Comparison of ENCODE assay signal across 16 mouse cellular contexts in genomic region chr17:8798531-8799295, GRCm38 (mm10).
DNase-seq lines count a peak whose midpoint lies in the region; ATAC-seq and TF ChIP-seq lines count a peak whose summit lies in the region.
"Had no signal": no experiment of that assay in that cellular context is flagged by ENCODE, and none has a peak within 500 bp of the region (broad histone marks: within the 10 kb centered on the region; RNA-seq: fewer than 3 reads in every experiment).

No protein-coding gene starts in this region.

- no peak overlapping the region for H3K9ac ChIP-seq in heart, embryonic 11.5 days (ENCODE audit: low read depth, low read length)
- no peak overlapping the region for H3K9ac ChIP-seq in kidney, postnatal 0 days (ENCODE audit: low read depth, low read length)
- H3K9ac ChIP-seq: embryonic facial prominence, embryonic 15.5 days; liver, embryonic 12.5 days had no signal

- peaks cover 62% of the 10 kb centered on the region for H3K27me3 ChIP-seq in heart, embryonic 11.5 days (ENCODE audit: control insufficient read depth, insufficient read depth, low read length)
- peaks cover 77% of the 10 kb centered on the region for H3K27me3 ChIP-seq in heart, embryonic 10.5 days (ENCODE audit: insufficient read depth, poor library complexity, severe bottlenecking)
- H3K27me3 ChIP-seq in kidney, postnatal 0 days (ENCODE audit: insufficient read depth, low read length), result peaks cover 42% of the 10 kb centered on the region
- H3K27me3 ChIP-seq in embryonic facial prominence, embryonic 10.5 days (replicated peaks; ENCODE audit: low read depth, poor library complexity, severe bottlenecking), result peaks cover 85% of the 10 kb centered on the region

- DNase-seq in heart, embryonic 10.5 days (ENCODE audit: low spot score), result no peak
- peak; percentile 47 for DNase-seq in kidney, postnatal 0 days (ENCODE audit: low spot score)
- no peak for DNase-seq in kidney, postnatal 25 days
- DNase-seq in Muller cell, postnatal 12 days (ENCODE audit: inconsistent ontology term), result peak; percentile 53
- DNase-seq in embryonic facial prominence, embryonic 10.5 days (ENCODE audit: low spot score), result peak; percentile 40
- DNase-seq in thymus, postnatal 14 days, result no peak
- DNase-seq in layer of hippocampus, postnatal 36 days, result no peak
- DNase-seq: adrenal gland, adult 2 months; gastrocnemius, postnatal 36 days; lung, postnatal 14 days; right cerebral cortex, postnatal 25 days; thymus, adult 18-20 months had no signal

- WGBS in heart, embryonic 11.5 days (ENCODE audit: insufficient replicate concordance), result 4% methylated on average over 12 of the region's 12 CpGs
- WGBS in heart, embryonic 10.5 days, result 4% methylated on average over 12 of the region's 12 CpGs
- 4% methylated on average over 12 of the region's 12 CpGs for WGBS in kidney, postnatal 0 days
- 3% methylated on average over 12 of the region's 12 CpGs for WGBS in embryonic facial prominence, embryonic 10.5 days

- no peaks in the 10 kb centered on the region for H3K9me3 ChIP-seq in heart, embryonic 11.5 days (replicated peaks; ENCODE audit: control insufficient read depth, low read length)
- no peaks in the 10 kb centered on the region for H3K9me3 ChIP-seq in heart, embryonic 10.5 days
- no peaks in the 10 kb centered on the region for H3K9me3 ChIP-seq in kidney, postnatal 0 days (replicated peaks; ENCODE audit: low read length)
- no peaks in the 10 kb centered on the region for H3K9me3 ChIP-seq in embryonic facial prominence, embryonic 10.5 days
- H3K9me3 ChIP-seq: embryonic facial prominence, embryonic 15.5 days; liver, embryonic 12.5 days had no signal

- H3K27ac ChIP-seq in heart, embryonic 11.5 days (ENCODE audit: low read depth, low read length), result no peak overlapping the region
- no peak overlapping the region for H3K27ac ChIP-seq in heart, embryonic 10.5 days
- no peak overlapping the region for H3K27ac ChIP-seq in kidney, postnatal 0 days
- H3K27ac ChIP-seq in embryonic facial prominence, embryonic 10.5 days (replicated peaks), result no peak overlapping the region
- H3K27ac ChIP-seq: embryonic facial prominence, embryonic 15.5 days; liver, embryonic 12.5 days had no signal

- peaks cover 8% of the 10 kb centered on the region for H3K4me1 ChIP-seq in heart, embryonic 11.5 days (ENCODE audit: control insufficient read depth, insufficient read depth, low read length)
- H3K4me1 ChIP-seq in heart, embryonic 10.5 days, result peaks cover 20% of the 10 kb centered on the region
- peaks cover 17% of the 10 kb centered on the region; the same call in 1 of the 2 replicates for H3K4me1 ChIP-seq in kidney, postnatal 0 days (replicated peaks; ENCODE audit: insufficient read depth, low read length)
- H3K4me1 ChIP-seq in embryonic facial prominence, embryonic 10.5 days, result peaks cover 38% of the 10 kb centered on the region

- TF ChIP-seq CTCF in kidney, postnatal 0 days (IDR thresholded peaks at IDR 0.05; ENCODE audit: low read depth), result no peak

- H3K4me3 ChIP-seq in heart, embryonic 11.5 days (ENCODE audit: low read depth, low read length), result no peak overlapping the region
- H3K4me3 ChIP-seq in heart, embryonic 10.5 days, result no peak overlapping the region
- no peak overlapping the region for H3K4me3 ChIP-seq in kidney, postnatal 0 days (replicated peaks; ENCODE audit: low read depth, low read length)
- H3K4me3 ChIP-seq in embryonic facial prominence, embryonic 10.5 days, result no peak overlapping the region
- H3K4me3 ChIP-seq: embryonic facial prominence, embryonic 15.5 days; liver, embryonic 12.5 days had no signal

- no peak for ATAC-seq in heart, embryonic 11.5 days (replicated peaks; ENCODE audit: insufficient number of reproducible peaks, low FRiP score, low TSS enrichment)
- no peak for ATAC-seq in kidney, postnatal 0 days (replicated peaks; ENCODE audit: low FRiP score, low read depth)
- ATAC-seq: forebrain, embryonic 16.5 days; liver, embryonic 12.5 days had no signal

- H3K36me3 ChIP-seq in heart, embryonic 11.5 days (ENCODE audit: control insufficient read depth, insufficient read depth, low read length), result no peaks in the 10 kb centered on the region
- no peaks in the 10 kb centered on the region for H3K36me3 ChIP-seq in heart, embryonic 10.5 days
- H3K36me3 ChIP-seq in kidney, postnatal 0 days (ENCODE audit: insufficient read depth, low read length), result no peaks in the 10 kb centered on the region
- H3K36me3 ChIP-seq in embryonic facial prominence, embryonic 10.5 days (replicated peaks), result no peaks in the 10 kb centered on the region
- H3K36me3 ChIP-seq: embryonic facial prominence, embryonic 15.5 days; liver, embryonic 12.5 days had no signal

- H3K4me2 ChIP-seq in heart, embryonic 11.5 days, result peak overlapping the region; percentile 99
- H3K4me2 ChIP-seq in kidney, postnatal 0 days (ENCODE audit: low read length), result no peak overlapping the region
- H3K4me2 ChIP-seq: embryonic facial prominence, embryonic 15.5 days had no signal

Comparison
In these comparisons a context has a peak if more than half of its experiments do, and no peak if none do; other contexts are left out.
1. DNase-seq: peak in kidney, postnatal 0 days (single experiment), Muller cell, postnatal 12 days (single experiment) and embryonic facial prominence, embryonic 10.5 days (single experiment); none in heart, embryonic 10.5 days (single experiment), kidney, postnatal 25 days (0 of 2), thymus, postnatal 14 days (single experiment) and layer of hippocampus, postnatal 36 days (0 of 2).